Mouse (Mus musculus) embryonic facial prominence, embryonic 10.5 days (tissue): ENCODE measurements around the gene Gm45808. TPM values are rescaled to one million over a fixed set of nuclear protein-coding genes. Genes with fewer than 3 reads are reported as not detected.

Source experiments
- DNase-seq: peaks from one replicate; pipeline ENCODE4 v3.0.0-alpha.2; 2017; ENCODE audit warnings: low spot score
- H3K27ac ChIP-seq: fragments of 300-500 bp; sonication (generic); replicated peaks from 2 replicates; pipeline ENCODE4 v1.5.1; 2016; ENCODE audit warnings: mild to moderate bottlenecking
- H3K27me3 ChIP-seq: fragments of 300-500 bp; sonication (generic); replicated peaks from 2 replicates; pipeline ENCODE4 v1.6.1; 2016; ENCODE audit warnings: low read depth, mild to moderate bottlenecking; ENCODE audit not compliant: poor library complexity, severe bottlenecking
- H3K36me3 ChIP-seq: fragments of 300-500 bp; sonication (generic); replicated peaks from 2 replicates; pipeline ENCODE4 v1.6.1; 2016; ENCODE audit warnings: mild to moderate bottlenecking, moderate library complexity
- H3K4me1 ChIP-seq: fragments of 300-500 bp; sonication (generic); 2 replicates; pipeline ENCODE4 v1.6.1; 2016
- H3K4me3 ChIP-seq: fragments of 300-500 bp; sonication (generic); 2 replicates; pipeline ENCODE4 v1.5.1; 2016; ENCODE audit warnings: mild to moderate bottlenecking, moderate library complexity
- H3K9me3 ChIP-seq: fragments of 300-500 bp; sonication (generic); 2 replicates; pipeline ENCODE4 v1.6.1; 2016; ENCODE audit warnings: mild to moderate bottlenecking
- WGBS: fragments of 180-500 bp; shearing (Covaris S2); methylation state at CpG from one replicate; pipeline ENCODE4 v1.1.7; 2016; 5-methylcytosine and 5-hydroxymethylcytosine counted together
- microRNA-seq: library from miRNA; unstranded; fragments of <30 nt; microRNA quantifications from one replicate; pipeline ENCODE4, GENCODE M21; 2017
- polyA plus RNA-seq: library from polyadenylated mRNA; unstranded; fragments of >200 nt; fragmentation: Nextera tagmentation; extraction: Ambion mirVana; gene quantifications from 2 replicates; pipeline ENCODE4 v1.2.1, GENCODE M21; 2016

Gm45808 gene
- polyA plus RNA-seq, 1 experiment from 2014 or later: not detected

- no peak for DNase-seq
- H3K27me3 ChIP-seq: no peaks in the 10 kb centered on the region
- peaks cover 41% of the 10 kb centered on the region for H3K36me3 ChIP-seq
- H3K4me1 ChIP-seq: peaks cover 49% of the 10 kb centered on the region
- H3K4me3 ChIP-seq: peak overlapping the region; percentile 93
- H3K9me3 ChIP-seq: no peaks in the 10 kb centered on the region
- WGBS: 1% methylated on average over 7 of the region's 7 CpGs
- peak overlapping the region; percentile 92 for H3K27ac ChIP-seq
These were observed 52.8 kb downstream of the Gm45808 start for GRCm38 (mm10) chr7:45433835-45434202.

GRCm38 (mm10) chr7:45426556-45426955, 60.1 kb downstream of the Gm45808 start:
- H3K36me3 ChIP-seq: peaks cover 100% of the 10 kb centered on the region
- no peak overlapping the region for H3K27ac ChIP-seq
- DNase-seq: no peak
- H3K9me3 ChIP-seq: no peaks in the 10 kb centered on the region
- no peak overlapping the region for H3K4me3 ChIP-seq
- 93% methylated on average over 8 of the region's 8 CpGs for WGBS
- peaks cover 10% of the 10 kb centered on the region for H3K27me3 ChIP-seq
- no peaks in the 10 kb centered on the region for H3K4me1 ChIP-seq

GRCm38 (mm10) chr7:45421194-45421593, 65.4 kb downstream of the Gm45808 start:
- Histone ChIP-seq H3K4me3 (no peak overlapping the region), H3K27ac (no peak overlapping the region), H3K9me3 (no peaks in the 10 kb centered on the region), H3K27me3 (peaks cover 64% of the 10 kb centered on the region), H3K4me1 (peaks cover 26% of the 10 kb centered on the region), H3K36me3 (peaks cover 61% of the 10 kb centered on the region)
- DNase-seq: no peak
- WGBS: 91% methylated on average over 14 of the region's 14 CpGs

DNA sequence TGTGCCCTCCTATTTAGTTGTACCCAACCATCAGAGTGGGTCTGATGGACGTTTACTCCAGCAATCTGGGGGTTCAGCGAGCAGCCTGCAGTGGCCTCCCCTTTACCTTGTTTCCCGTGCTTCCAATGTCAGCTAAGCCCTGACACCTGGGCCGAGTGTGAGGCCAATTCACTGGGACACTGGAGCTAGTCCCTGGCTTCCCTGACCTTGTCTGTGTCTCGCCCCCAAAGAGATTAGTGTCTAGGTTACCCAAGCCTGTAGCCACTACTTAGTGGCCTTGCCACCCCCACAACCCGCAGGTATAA, 66.0 kb downstream of the Gm45808 start, which contains the start of gene Lhb:
Lhb (plus strand) TSS at position 206 of the 305 bp plus-strand sequence.
- peaks cover 30% of the 10 kb centered on the region for H3K4me1 ChIP-seq
- H3K27me3 ChIP-seq: peaks cover 70% of the 10 kb centered on the region
- peaks cover 55% of the 10 kb centered on the region for H3K36me3 ChIP-seq
- no peak for DNase-seq
- peak within 1 kb of the TSS; percentile 22; the same call in 1 of the 2 replicates for H3K4me3 ChIP-seq
- no peak within 1 kb of the TSS for H3K27ac ChIP-seq
- 58% methylated on average over 6 of the region's 6 CpGs for WGBS
- no peaks in the 10 kb centered on the region for H3K9me3 ChIP-seq

GRCm38 (mm10) chr7:45419859-45420614, 66.6 kb downstream of the Gm45808 start:
- Histone ChIP-seq H3K4me3 (peak overlapping the region; percentile 22; the same call in 1 of the 2 replicates), H3K27me3 (peaks cover 75% of the 10 kb centered on the region), H3K9me3 (no peaks in the 10 kb centered on the region), H3K27ac (no peak overlapping the region), H3K4me1 (peaks cover 34% of the 10 kb centered on the region), H3K36me3 (peaks cover 50% of the 10 kb centered on the region)
- peak; percentile 49 for DNase-seq
- 14% methylated on average over 27 of the region's 27 CpGs for WGBS

- DNase-seq: peak; percentile 51
- Histone ChIP-seq H3K27ac (no peak overlapping the region), H3K4me3 (peak overlapping the region; percentile 34)
These were observed 68.6 kb downstream of the Gm45808 start for GRCm38 (mm10) chr7:45417962-45418492.

More at GRCm38 (mm10) chr7:45417962-45418492, 68.6 kb downstream of the Gm45808 start:
- no peaks in the 10 kb centered on the region for H3K9me3 ChIP-seq
- peaks cover 30% of the 10 kb centered on the region for H3K36me3 ChIP-seq
- peaks cover 53% of the 10 kb centered on the region for H3K4me1 ChIP-seq
- H3K27me3 ChIP-seq: peaks cover 96% of the 10 kb centered on the region
- WGBS: 14% methylated on average over 13 of the region's 13 CpGs

Small RNAs within 50 kb of the gene (microRNA-seq; reads per million reads assigned to microRNA genes)
- 1.8 reads per million for gene Gm22133

Other genes with a start within 250 kb of the Gm45808 start
- 0.50 and 0.88 TPM in 2 replicates for gene Cd37, start 247.7 kb downstream of the Gm45808 start, polyA plus RNA-seq
- 0.28 and 0.32 TPM in 2 replicates for gene Slc6a16, start 245.7 kb downstream of the Gm45808 start, polyA plus RNA-seq
- not detected in 2 replicates for gene Slc6a21, start 209.3 kb downstream of the Gm45808 start, polyA plus RNA-seq
- 10.6 and 11.3 TPM in 2 replicates for gene Trpm4, start 153.0 kb downstream of the Gm45808 start, polyA plus RNA-seq
- 0.31 and 0.64 TPM in 2 replicates for gene Hrc, start 151.5 kb downstream of the Gm45808 start, polyA plus RNA-seq
- gene Ppfia3, start 119.8 kb downstream of the Gm45808 start, polyA plus RNA-seq: 5.8 and 7.1 TPM in 2 replicates
- gene Lin7b, start 116.2 kb downstream of the Gm45808 start, polyA plus RNA-seq: 0.24 and 1.2 TPM in 2 replicates
- 285 and 287 TPM in 2 replicates for gene Snrnp70, start 91.1 kb downstream of the Gm45808 start, polyA plus RNA-seq
- 0.06 TPM in 1 of 2 replicates, not detected in the other for gene Kcna7, start 81.2 kb downstream of the Gm45808 start, polyA plus RNA-seq
- 2.8 TPM in 2 replicates for gene Ntf5, start 73.1 kb downstream of the Gm45808 start, polyA plus RNA-seq
- 0.24 and 0.70 TPM in 2 replicates for gene Lhb, start 66.0 kb downstream of the Gm45808 start, polyA plus RNA-seq
- gene Gys1, start 52.0 kb downstream of the Gm45808 start, polyA plus RNA-seq: 44.2 and 45.5 TPM in 2 replicates
- gene Ruvbl2, start 48.7 kb downstream of the Gm45808 start, polyA plus RNA-seq: 227 TPM in 2 replicates
- 5,460 and 5,734 TPM in 2 replicates for gene Ftl1, start 26.9 kb downstream of the Gm45808 start, polyA plus RNA-seq
- gene Bax, start 19.9 kb downstream of the Gm45808 start, polyA plus RNA-seq: 243 and 247 TPM in 2 replicates
- 0.93 and 1.4 TPM in 2 replicates for gene Tulp2, start 4.9 kb downstream of the Gm45808 start, polyA plus RNA-seq
- gene Dhdh, start 2.0 kb upstream of the Gm45808 start, polyA plus RNA-seq: 5.7 and 7.4 TPM in 2 replicates
- gene Nucb1, start 23.6 kb upstream of the Gm45808 start, polyA plus RNA-seq: 115 and 123 TPM in 2 replicates
- gene Ppp1r15a, start 39.5 kb upstream of the Gm45808 start, polyA plus RNA-seq: 18.6 and 21.6 TPM in 2 replicates
- 1.9 and 2.3 TPM in 2 replicates for gene Plekha4, start 39.5 kb upstream of the Gm45808 start, polyA plus RNA-seq
- gene Hsd17b14, start 68.1 kb upstream of the Gm45808 start, polyA plus RNA-seq: 0.87 and 0.92 TPM in 2 replicates
- gene Bcat2, start 83.3 kb upstream of the Gm45808 start, polyA plus RNA-seq: 51.1 and 51.9 TPM in 2 replicates
- not detected in 2 replicates for gene Fgf21, start 128.7 kb upstream of the Gm45808 start, polyA plus RNA-seq
- gene Fut1, start 130.5 kb upstream of the Gm45808 start, polyA plus RNA-seq: 0.07 and 0.44 TPM in 2 replicates
- gene Izumo1, start 135.0 kb upstream of the Gm45808 start, polyA plus RNA-seq: 0.07 and 0.10 TPM in 2 replicates
- 6.5 and 6.8 TPM in 2 replicates for gene Rasip1, start 140.7 kb upstream of the Gm45808 start, polyA plus RNA-seq
- 1.3 and 3.1 TPM in 2 replicates for gene Mamstr, start 153.2 kb upstream of the Gm45808 start, polyA plus RNA-seq
- gene Fut2, start 179.6 kb upstream of the Gm45808 start, polyA plus RNA-seq: 0.07 and 0.16 TPM in 2 replicates
- gene Ntn5, start 197.2 kb upstream of the Gm45808 start, polyA plus RNA-seq: 0.28 and 0.42 TPM in 2 replicates
- gene Sec1, start 207.6 kb upstream of the Gm45808 start, polyA plus RNA-seq: 0.55 and 0.64 TPM in 2 replicates
- gene Car11, start 213.0 kb upstream of the Gm45808 start, polyA plus RNA-seq: 8.5 and 9.1 TPM in 2 replicates
- 3.6 and 4.3 TPM in 2 replicates for gene Dbp, start 218.3 kb upstream of the Gm45808 start, polyA plus RNA-seq
- gene Rpl18, start 228.6 kb upstream of the Gm45808 start, polyA plus RNA-seq: 1,168 and 1,206 TPM in 2 replicates
- 41.5 and 42.1 TPM in 2 replicates for gene Sphk2, start 231.2 kb upstream of the Gm45808 start, polyA plus RNA-seq
- gene Fam83e, start 234.4 kb upstream of the Gm45808 start, polyA plus RNA-seq: 1.8 and 2.2 TPM in 2 replicates
- gene Spaca4, start 239.0 kb upstream of the Gm45808 start, polyA plus RNA-seq: 0.22 TPM in 1 of 2 replicates, not detected in the other